Mouse (Mus musculus) cerebellum, adult 2 months (tissue): ENCODE measurements at regions not wholly inside any gene's neighbourhood (a gene's known extent, or its start where the extent isn't known, plus 50 kb on each side); places are given as distances from the start of the nearest gene placed in this dataset.

Experiments
- DNase-seq, 2 experiments: peaks; one replicate each; pipeline ENCODE4 v3.0.0; 2021
- H3K27ac ChIP-seq: fragments of 200-500 bp; 2 replicates; pipeline ENCODE4 v1.5.1; 2012; ENCODE audit warnings: low read length, control low read depth, inconsistent platforms; ENCODE audit not compliant: insufficient read depth
- H3K27me3 ChIP-seq: fragments of 200-500 bp; 2 replicates; pipeline ENCODE4 v1.6.1; 2012; ENCODE audit warnings: inconsistent platforms, mild to moderate bottlenecking, low read length, moderate library complexity; ENCODE audit not compliant: control insufficient read depth, insufficient read depth
- H3K4me1 ChIP-seq: fragments of 200-500 bp; 2 replicates; pipeline ENCODE4 v1.6.1; 2011; ENCODE audit warnings: low read length; ENCODE audit not compliant: control insufficient read depth, insufficient read depth
- H3K4me3 ChIP-seq: fragments of 200-500 bp; replicated peaks from 2 replicates; pipeline ENCODE3; 2011; ENCODE audit warnings: mild to moderate bottlenecking, low read depth, low read length, control low read depth; ENCODE audit not compliant: insufficient read depth
- CTCF ChIP-seq: fragments of 200-500 bp; IDR thresholded peaks from 2 replicates; pipeline ENCODE4 v1.5.1; 2011; ENCODE audit warnings: low read depth, mild to moderate bottlenecking, control low read depth, low read length, moderate library complexity, borderline replicate concordance; ENCODE audit not compliant: insufficient read depth
- POLR2A ChIP-seq: fragments of 200-500 bp; IDR thresholded peaks from 2 replicates; pipeline ENCODE4 v1.6.1; 2011; ENCODE audit warnings: low read length, control low read depth, borderline replicate concordance; ENCODE audit not compliant: insufficient read depth
- WGBS: fragments of 180-500 bp; shearing (Covaris S2); methylation state at CpG from one replicate; pipeline ENCODE4 v1.1.7; 2018; 5-methylcytosine and 5-hydroxymethylcytosine counted together

DNA sequence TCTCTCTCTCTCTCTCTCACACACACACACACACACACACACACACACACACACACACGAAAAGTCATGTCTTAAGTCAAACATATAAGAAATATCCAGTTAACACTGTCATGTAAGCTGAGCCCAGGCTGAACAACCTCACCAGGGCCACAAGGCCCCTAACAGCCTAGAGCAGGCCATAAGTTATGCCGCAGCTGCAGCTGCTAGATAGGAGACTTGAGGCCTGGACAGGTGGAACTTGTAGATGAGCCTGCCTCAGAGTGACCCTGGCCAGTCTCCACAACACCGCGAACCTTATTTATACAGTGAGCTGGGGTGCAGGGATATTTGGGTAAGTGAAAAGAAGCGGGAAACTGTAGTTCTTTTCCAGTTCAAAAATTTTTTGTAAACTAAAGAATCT lies 90.4 kb upstream of the Gpc1 start:
- Histone ChIP-seq H3K4me3 (no peak overlapping the region), H3K27ac (no peak overlapping the region), H3K27me3 (no peaks in the 10 kb centered on the region), H3K4me1 (peaks cover 11% of the 10 kb centered on the region)
- WGBS: 94% methylated on average over 5 of the region's 5 CpGs
- DNase-seq: no peak
- TF ChIP-seq POLR2A (no peak), CTCF (no peak)

DNA sequence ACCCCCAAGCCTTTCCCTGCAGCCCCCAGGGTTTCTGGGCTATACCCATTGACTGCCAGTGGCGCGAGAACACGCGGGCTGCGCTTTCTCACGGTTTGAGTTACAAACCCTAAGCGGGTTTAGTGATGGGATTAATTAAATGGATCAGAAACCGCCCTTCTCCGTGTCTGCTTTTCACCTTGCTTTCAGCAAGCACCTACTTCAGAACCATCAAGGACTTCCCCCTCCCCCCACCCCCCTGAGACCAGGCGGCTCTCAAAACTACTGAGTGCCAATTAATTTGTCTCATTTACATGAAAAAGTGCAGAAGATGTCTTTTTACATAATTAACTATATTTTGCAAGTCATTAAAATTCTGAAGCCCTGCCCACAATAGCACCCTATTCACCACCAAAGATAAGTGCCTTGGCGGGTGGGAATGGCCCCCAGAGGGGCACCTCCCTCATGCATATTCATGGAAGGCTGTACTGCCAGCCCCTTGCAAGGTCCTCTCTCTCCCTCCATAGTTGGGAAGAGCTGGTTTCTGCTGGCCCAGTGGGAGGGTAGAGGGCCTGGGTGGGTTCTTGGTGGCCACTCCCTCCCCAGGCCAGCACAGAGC lies 89.1 kb upstream of the Otos start:
- H3K27ac ChIP-seq: no peak overlapping the region
- H3K4me1 ChIP-seq: peaks cover 14% of the 10 kb centered on the region
- 72% methylated on average over 11 of the region's 11 CpGs for WGBS
- no peak overlapping the region for H3K4me3 ChIP-seq
- no peaks in the 10 kb centered on the region for H3K27me3 ChIP-seq
- no peak for TF ChIP-seq POLR2A
- no peak for TF ChIP-seq CTCF
- DNase-seq: no peak

DNA sequence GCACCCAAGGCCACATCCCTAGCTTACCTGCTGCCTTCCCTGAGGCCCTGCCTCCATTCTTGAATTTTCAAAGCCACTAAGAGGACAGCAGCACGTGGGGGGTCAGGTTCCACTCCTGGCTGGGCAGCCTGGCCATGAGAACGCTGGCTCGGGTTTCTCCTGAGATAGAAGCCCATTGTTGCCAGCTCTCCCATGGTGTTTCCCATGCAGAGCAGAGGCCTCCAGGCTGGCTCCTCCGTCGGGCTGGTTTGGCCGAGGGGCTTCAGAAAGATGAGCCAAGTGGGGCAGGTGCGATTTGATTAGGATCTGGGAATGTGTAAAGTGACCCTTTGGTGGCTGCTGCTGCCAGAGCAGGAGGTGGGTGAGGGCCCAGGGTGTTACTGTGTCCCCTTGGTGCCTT lies 87.8 kb upstream of the Otos start:
- DNase-seq: no peak
- Histone ChIP-seq H3K4me3 (no peak overlapping the region), H3K4me1 (peaks cover 13% of the 10 kb centered on the region), H3K27ac (no peak overlapping the region), H3K27me3 (no peaks in the 10 kb centered on the region)
- 37% methylated on average over 7 of the region's 7 CpGs for WGBS
- TF ChIP-seq CTCF: no peak
- no peak for TF ChIP-seq POLR2A

DNA sequence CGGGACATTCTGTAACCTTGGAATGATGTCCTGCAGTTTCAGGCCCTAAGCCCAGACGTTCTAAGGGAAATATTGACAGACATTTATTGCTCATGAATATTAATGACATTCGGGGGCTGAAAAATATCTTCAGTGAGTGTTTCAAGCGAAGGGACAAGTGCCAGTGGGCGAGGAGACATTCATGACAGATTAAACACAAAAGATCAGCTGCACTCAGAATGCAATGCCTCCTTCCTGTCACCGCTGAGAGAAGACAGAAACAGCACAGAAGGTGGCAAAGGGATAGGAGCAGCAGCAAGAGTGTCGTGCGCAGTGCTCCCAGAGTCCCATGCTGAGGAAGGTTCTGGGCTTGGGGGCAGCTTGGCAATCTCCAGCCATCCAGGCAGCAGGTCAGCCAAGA lies 85.1 kb upstream of the Otos start:
- TF ChIP-seq CTCF (no peak), POLR2A (no peak)
- Histone ChIP-seq H3K4me1 (peaks cover 29% of the 10 kb centered on the region), H3K27me3 (no peaks in the 10 kb centered on the region), H3K4me3 (no peak overlapping the region), H3K27ac (no peak overlapping the region)
- DNase-seq: no peak
- 29% methylated on average over 8 of the region's 8 CpGs for WGBS

- TF ChIP-seq POLR2A (no peak), CTCF (no peak)
- Histone ChIP-seq H3K27me3 (no peaks in the 10 kb centered on the region), H3K4me3 (no peak overlapping the region), H3K27ac (no peak overlapping the region), H3K4me1 (peaks cover 32% of the 10 kb centered on the region)
- WGBS: 72% methylated on average over 11 of the region's 11 CpGs
- DNase-seq: peak in 1 of 2 experiments; percentile 29
Measured at GRCm38 (mm10) chr1:92731353-92732282, 83.0 kb upstream of the Otos start.

GRCm38 (mm10) chr1:92730576-92730975 lies 81.9 kb upstream of the Otos start:
- H3K27ac ChIP-seq: no peak overlapping the region
- TF ChIP-seq CTCF (no peak), POLR2A (no peak)
- 19% methylated on average over 6 of the region's 6 CpGs for WGBS
- DNase-seq: peak in 1 of 2 experiments; percentile 39
- no peak overlapping the region for H3K4me3 ChIP-seq
- peaks cover 32% of the 10 kb centered on the region for H3K4me1 ChIP-seq
- H3K27me3 ChIP-seq: no peaks in the 10 kb centered on the region

DNA sequence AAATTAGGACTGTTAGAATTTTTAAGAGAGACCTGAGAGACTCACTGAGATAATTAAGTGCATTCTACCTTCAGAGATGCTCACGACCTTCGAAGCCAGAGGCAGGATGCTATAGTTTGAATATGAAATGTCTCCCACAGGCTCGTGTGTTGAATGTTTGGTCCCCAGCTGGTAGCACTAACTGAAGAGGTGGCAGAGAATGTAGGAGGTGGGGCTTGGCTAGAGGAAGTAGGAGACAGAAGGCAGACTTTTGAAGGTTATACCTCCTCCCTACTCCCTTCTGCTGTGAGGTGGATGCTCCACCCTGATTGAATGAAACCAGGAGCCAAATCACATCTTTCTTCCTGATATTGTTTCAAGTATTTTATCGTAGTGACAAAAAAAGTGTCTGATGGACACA lies 79.3 kb upstream of the Otos start:
- 53% methylated on average over 4 of the region's 4 CpGs for WGBS
- no peak for TF ChIP-seq POLR2A
- TF ChIP-seq CTCF: no peak
- H3K4me1 ChIP-seq: peaks cover 20% of the 10 kb centered on the region
- H3K4me3 ChIP-seq: no peak overlapping the region
- no peak for DNase-seq
- no peaks in the 10 kb centered on the region for H3K27me3 ChIP-seq
- no peak overlapping the region for H3K27ac ChIP-seq

DNA sequence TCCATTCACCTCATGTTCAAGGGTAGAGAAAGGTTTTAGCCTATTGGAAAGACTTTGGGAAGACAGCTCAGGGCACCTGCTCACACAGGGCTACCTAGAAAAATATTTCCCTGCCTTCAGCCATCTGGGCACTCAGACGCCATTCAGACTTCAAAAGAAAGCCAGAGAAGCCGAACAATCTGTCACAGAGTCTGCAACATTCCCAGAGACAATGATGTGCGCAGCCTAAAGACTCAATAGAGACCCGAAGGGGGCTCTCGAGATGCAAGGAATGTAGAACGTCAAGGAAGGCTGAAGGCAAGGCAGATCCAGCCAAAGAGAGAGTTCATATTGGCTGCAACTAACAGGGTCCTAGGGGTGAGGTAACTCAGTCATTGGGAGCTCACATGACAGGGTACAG lies 78.7 kb upstream of the Otos start:
- Histone ChIP-seq H3K4me1 (peaks cover 20% of the 10 kb centered on the region), H3K27me3 (no peaks in the 10 kb centered on the region), H3K27ac (no peak overlapping the region), H3K4me3 (no peak overlapping the region)
- 55% methylated on average over 6 of the region's 6 CpGs for WGBS
- no peak for DNase-seq
- TF ChIP-seq CTCF (no peak), POLR2A (no peak)
